Mouse (Mus musculus): ENCODE results near the gene Cadm3.

DNA sequence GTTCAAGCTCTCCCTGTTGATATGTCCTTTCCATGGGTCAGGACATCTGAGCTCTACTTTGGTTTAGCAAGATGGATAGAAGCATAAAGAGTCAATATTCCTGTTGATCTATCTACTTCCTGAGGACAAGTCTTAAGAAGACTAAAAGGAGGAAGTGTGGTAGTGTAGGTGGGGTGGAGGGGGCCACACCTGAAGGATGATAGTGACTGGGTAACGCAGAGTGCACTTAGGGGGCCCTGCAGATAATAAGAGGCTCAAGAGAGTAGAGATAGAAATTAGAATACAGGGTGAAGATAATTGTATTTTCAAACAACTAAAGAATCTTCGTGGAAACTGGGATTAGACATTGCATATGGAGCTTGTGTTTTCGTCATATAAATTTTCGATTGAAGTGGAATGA is 22.4 kb downstream of the Cadm3 start:
- no peak for TF ChIP-seq CTCF (IDR thresholded peaks at IDR 0.05; ENCODE audit: extremely low read depth, insufficient read depth, insufficient read length, insufficient replicate concordance)
- TF ChIP-seq POLR2A (IDR thresholded peaks at IDR 0.05; ENCODE audit: low read depth, low read length) = no peak
